Mouse (Mus musculus): ENCODE measurements around the gene Ets2.

Gene Ets2

DNA sequence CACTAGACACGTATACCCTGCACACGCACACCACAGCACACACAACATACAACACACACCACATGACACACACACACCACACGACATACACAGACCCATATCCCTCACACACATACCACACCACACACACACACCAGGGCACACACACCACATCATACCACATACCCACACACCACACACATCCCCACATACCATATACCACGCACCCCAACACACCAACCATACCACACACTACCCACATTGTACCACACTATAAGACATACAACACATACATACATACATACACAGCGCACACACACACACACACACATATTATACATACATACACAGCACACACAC, 68.1 kb downstream of the Ets2 start:
- no peak for DNase-seq

DNA sequence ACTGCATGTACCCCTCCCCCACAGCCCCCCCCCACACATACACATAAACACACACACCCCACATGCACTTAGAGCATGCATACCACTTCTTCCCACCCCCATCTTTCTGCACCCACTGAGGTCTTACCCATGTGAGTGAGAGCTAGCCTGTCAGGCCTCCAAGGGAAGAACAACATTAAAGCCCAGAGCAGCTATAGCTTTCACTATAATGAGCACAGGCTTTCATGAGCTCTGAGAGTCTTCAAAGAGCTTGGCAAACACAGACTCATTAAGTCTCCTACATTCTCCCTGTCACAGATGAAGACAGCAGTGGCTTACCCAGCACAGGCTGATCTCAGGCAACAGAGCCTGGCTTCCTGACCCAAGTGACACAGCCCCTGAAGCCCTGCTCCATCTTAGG, 68.5 kb downstream of the Ets2 start:
- no peak for DNase-seq
